Mouse (Mus musculus) CH12.LX (cell line): ENCODE measurements around the gene Gm20390. TPM values are rescaled to one million over a fixed set of nuclear protein-coding genes. Genes with fewer than 3 reads are reported as not detected.

Experiments
- DNase-seq: peaks from one replicate; pipeline ENCODE4 v3.0.0-alpha.2; 2013; ENCODE audit errors: extremely low read depth
- H3K27ac ChIP-seq: 2 replicates; pipeline ENCODE4 v1.5.1; 2012; ENCODE audit warnings: low read depth, mild to moderate bottlenecking, control low read depth, moderate library complexity; ENCODE audit not compliant: insufficient read depth
- H3K27me3 ChIP-seq: replicated peaks from 2 replicates; pipeline ENCODE3; 2012; ENCODE audit warnings: inconsistent platforms
- H3K36me3 ChIP-seq, 2 experiments: replicated peaks in 1 of 2; 2 replicates each; pipeline versions ENCODE3 to v1.6.1; 2012; ENCODE audit warnings: inconsistent platforms in 1 of 2, low read length in 1 of 2, mild to moderate bottlenecking in 1 of 2, mixed read lengths in 1 of 2, moderate library complexity in 1 of 2; ENCODE audit not compliant: control insufficient read depth in 1 of 2, insufficient read depth in 1 of 2
- H3K4me1 ChIP-seq, 2 experiments: 2 replicates each; pipeline ENCODE4 v1.6.1; 2012; ENCODE audit warnings: inconsistent platforms in 1 of 2, moderate library complexity in 1 of 2; ENCODE audit not compliant: insufficient read depth in 2 of 2, control insufficient read depth in 1 of 2
- H3K4me2 ChIP-seq: 2 replicates; pipeline ENCODE4 v1.6.1; 2012; ENCODE audit warnings: low read depth, mild to moderate bottlenecking, control low read depth; ENCODE audit not compliant: poor library complexity, insufficient read depth, severe bottlenecking
- H3K4me3 ChIP-seq, 3 experiments: fragments of 150-350 bp in 1 of 3; sonication (generic) in 1 of 3; replicated peaks in 1 of 3; 2 replicates each; pipeline versions ENCODE3 to v1.5.1; 2011 to 2012; ENCODE audit warnings: low read depth in 2 of 3, low read length in 2 of 3, mild to moderate bottlenecking in 2 of 3, moderate library complexity in 2 of 3, control low read depth in 1 of 3, improper control_type of control experiment in 1 of 3, inconsistent platforms in 1 of 3, mixed read lengths in 1 of 3; ENCODE audit not compliant: poor library complexity in 1 of 3
- H3K79me2 ChIP-seq: replicated peaks from 2 replicates; pipeline ENCODE4 v1.6.1; 2012; ENCODE audit warnings: mild to moderate bottlenecking, moderate library complexity; ENCODE audit not compliant: control insufficient read depth, poor library complexity, insufficient read depth, severe bottlenecking; ENCODE audit errors: extremely low read depth
- H3K9ac ChIP-seq: 2 replicates; pipeline ENCODE4 v1.6.1; 2012; ENCODE audit warnings: low read depth, mild to moderate bottlenecking, control low read depth, moderate library complexity; ENCODE audit not compliant: insufficient read depth
- H3K9me3 ChIP-seq: replicated peaks from 2 replicates; pipeline ENCODE3; 2012; ENCODE audit warnings: low read length, inconsistent platforms, mixed read lengths
- BHLHE40 ChIP-seq: IDR thresholded peaks from 2 replicates; pipeline ENCODE4 v1.6.1; 2011; ENCODE audit warnings: mild to moderate bottlenecking, low read depth, low read length, improper control_type of control experiment
- CHD1 ChIP-seq: IDR thresholded peaks from 2 replicates; pipeline ENCODE4 v1.6.1; 2012; ENCODE audit warnings: low read depth, low read length, improper control_type of control experiment, inconsistent platforms
- CHD2 ChIP-seq: IDR thresholded peaks from 2 replicates; pipeline ENCODE4 v1.6.1; 2011; ENCODE audit warnings: low read length, improper control_type of control experiment
- CTCF ChIP-seq, 2 experiments: IDR thresholded peaks in 1 of 2; conservative IDR thresholded peaks in 1 of 2; 2 replicates each; pipeline ENCODE4 v1.5.1; 2011 to 2012; ENCODE audit warnings: low read depth in 2 of 2, low read length in 2 of 2, improper control_type of control experiment in 1 of 2, inconsistent platforms in 1 of 2, mild to moderate bottlenecking in 1 of 2, moderate library complexity in 1 of 2
- E2F4 ChIP-seq: IDR thresholded peaks from 2 replicates; pipeline ENCODE4 v1.6.1; 2011; ENCODE audit warnings: low read depth, low read length, improper control_type of control experiment; ENCODE audit not compliant: insufficient replicate concordance
- ELF1 ChIP-seq: IDR thresholded peaks from 2 replicates; pipeline ENCODE4 v1.6.1; 2014; ENCODE audit warnings: low read depth, mild to moderate bottlenecking, inconsistent platforms, low read length, improper control_type of control experiment
- EP300 ChIP-seq: IDR thresholded peaks from 2 replicates; pipeline ENCODE4 v1.6.1; 2011; ENCODE audit warnings: low read length, improper control_type of control experiment
- HCFC1 ChIP-seq: IDR thresholded peaks from 2 replicates; pipeline ENCODE4 v1.6.1; 2012; ENCODE audit warnings: low read depth, mild to moderate bottlenecking, inconsistent platforms, low read length, improper control_type of control experiment
- IRF4 ChIP-seq: IDR thresholded peaks from 2 replicates; pipeline ENCODE4 v1.6.1; 2014; ENCODE audit warnings: low read depth, mild to moderate bottlenecking, inconsistent platforms, low read length, improper control_type of control experiment
- KAT2A ChIP-seq: IDR thresholded peaks from 2 replicates; pipeline ENCODE4 v1.6.1; 2012; ENCODE audit warnings: low read length, improper control_type of control experiment, inconsistent platforms; ENCODE audit not compliant: insufficient replicate concordance
- MAFK ChIP-seq: IDR thresholded peaks from 2 replicates; pipeline ENCODE4 v1.6.1; 2011; ENCODE audit warnings: low read length, improper control_type of control experiment; ENCODE audit not compliant: insufficient replicate concordance
- MAX ChIP-seq: IDR thresholded peaks from 2 replicates; pipeline ENCODE4 v1.6.1; 2011; ENCODE audit warnings: low read length, improper control_type of control experiment
- MAZ ChIP-seq: IDR thresholded peaks from 2 replicates; pipeline ENCODE4 v1.6.1; 2012; ENCODE audit warnings: low read depth, mild to moderate bottlenecking, inconsistent platforms, low read length, improper control_type of control experiment, moderate library complexity
- MEF2A ChIP-seq: IDR thresholded peaks from 2 replicates; pipeline ENCODE4 v1.6.1; 2014; ENCODE audit warnings: low read depth, mild to moderate bottlenecking, inconsistent platforms, low read length, improper control_type of control experiment, borderline replicate concordance
- MXI1 ChIP-seq: IDR thresholded peaks from 2 replicates; pipeline ENCODE4 v1.6.1; 2011; ENCODE audit warnings: mild to moderate bottlenecking, low read depth, low read length, improper control_type of control experiment
- MYC ChIP-seq: IDR thresholded peaks from 2 replicates; pipeline ENCODE4 v1.6.1; 2011; ENCODE audit warnings: low read depth, mild to moderate bottlenecking, improper control_type of control experiment, low read length
- NRF1 ChIP-seq: IDR thresholded peaks from 2 replicates; pipeline ENCODE4 v1.6.1; 2014; ENCODE audit warnings: low read depth, mild to moderate bottlenecking, inconsistent platforms, low read length, improper control_type of control experiment, moderate library complexity
- PAX5 ChIP-seq: IDR thresholded peaks from 2 replicates; pipeline ENCODE4 v1.6.1; 2012; ENCODE audit warnings: low read length, inconsistent platforms, mixed read lengths
- POLR2A ChIP-seq: IDR thresholded peaks from 2 replicates; pipeline ENCODE4 v1.6.1; 2011; ENCODE audit warnings: low read depth, mild to moderate bottlenecking, improper control_type of control experiment, low read length
- POLR2AphosphoS2 ChIP-seq: IDR thresholded peaks from 2 replicates; pipeline ENCODE4 v1.6.1; 2011; ENCODE audit warnings: low read depth, low read length, improper control_type of control experiment
- RAD21 ChIP-seq: IDR thresholded peaks from 2 replicates; pipeline ENCODE4 v1.6.1; 2011; ENCODE audit warnings: low read depth, mild to moderate bottlenecking, low read length, improper control_type of control experiment, moderate library complexity
- RCOR1 ChIP-seq: conservative IDR thresholded peaks from 2 replicates; pipeline ENCODE4 v1.6.1; 2012; ENCODE audit warnings: low read depth, mild to moderate bottlenecking, inconsistent platforms, low read length, improper control_type of control experiment
- SIN3A ChIP-seq: IDR thresholded peaks from 2 replicates; pipeline ENCODE4 v1.6.1; 2012; ENCODE audit warnings: low read length, improper control_type of control experiment, inconsistent platforms
- SMC3 ChIP-seq: IDR thresholded peaks from 2 replicates; pipeline ENCODE4 v1.6.1; 2011; ENCODE audit warnings: low read depth, low read length, improper control_type of control experiment
- TBP ChIP-seq: conservative IDR thresholded peaks from 2 replicates; pipeline ENCODE4 v1.6.1; 2011; ENCODE audit warnings: low read depth, low read length, improper control_type of control experiment
- TCF12 ChIP-seq: IDR thresholded peaks from 2 replicates; pipeline ENCODE4 v1.6.1; 2014; ENCODE audit warnings: low read depth, mild to moderate bottlenecking, inconsistent platforms, low read length, improper control_type of control experiment
- UBTF ChIP-seq: IDR thresholded peaks from 2 replicates; pipeline ENCODE4 v1.6.1; 2012; ENCODE audit warnings: low read depth, mild to moderate bottlenecking, inconsistent platforms, low read length, improper control_type of control experiment, moderate library complexity
- USF1 ChIP-seq: IDR thresholded peaks from 2 replicates; pipeline ENCODE4 v1.6.1; 2014; ENCODE audit warnings: low read depth, mild to moderate bottlenecking, inconsistent platforms, low read length, improper control_type of control experiment
- USF2 ChIP-seq: conservative IDR thresholded peaks from 2 replicates; pipeline ENCODE4 v1.6.1; 2011; ENCODE audit warnings: low read depth, low read length, improper control_type of control experiment
- ZC3H11A ChIP-seq: IDR thresholded peaks from 2 replicates; pipeline ENCODE4 v1.6.1; 2012; ENCODE audit warnings: low read depth, mild to moderate bottlenecking, inconsistent platforms, low read length, improper control_type of control experiment
- ZKSCAN1 ChIP-seq: IDR thresholded peaks from 2 replicates; pipeline ENCODE4 v1.6.1; 2012; ENCODE audit warnings: low read depth, inconsistent platforms, low read length, improper control_type of control experiment, borderline replicate concordance
- ZMIZ1 ChIP-seq: IDR thresholded peaks from 2 replicates; pipeline ENCODE4 v1.6.1; 2012; ENCODE audit warnings: low read depth, mild to moderate bottlenecking, inconsistent platforms, low read length, improper control_type of control experiment
- ZNF384 ChIP-seq: IDR thresholded peaks from 2 replicates; pipeline ENCODE4 v1.6.1; 2012; ENCODE audit warnings: low read depth, low read length, improper control_type of control experiment, inconsistent platforms
- dilution Hi-C: fragments of 300-500 bp; cut with MboI; formaldehyde crosslinking; loops from 2 replicates; pipeline ENCODE4 v1.14.3; 2020; ENCODE audit warnings: low sequenced_read_pairs; ENCODE audit not compliant: extremely low pct_unique_long_range_greater_than_20kb, extremely low pct_ligation_motif_present
- in situ Hi-C: fragments of 300-500 bp; cut with MboI; formaldehyde crosslinking; loops from 3 replicates; pipeline ENCODE4 v1.14.3; 2019; ENCODE audit warnings: low sequenced_read_pairs, low pct_ligation_motif_present, low pct_unique_long_range_greater_than_20kb, mixed read lengths
- polyA plus RNA-seq: library from polyadenylated mRNA; unstranded; fragments of >175 nt; gene quantifications from 2 replicates; pipeline ENCODE4 v1.2.1, GENCODE M21; 2012; ENCODE audit warnings: low read depth; ENCODE audit not compliant: insufficient read length
- total RNA-seq, 2 experiments: library from RNA; depleted of rRNA; stranded (reverse); fragments of 300-350 nt in 1 of 2; fragments of >200 nt in 1 of 2; gene quantifications; 2 replicates each; pipeline ENCODE4 v1.2.3; 2012 to 2014

The Gm20390 gene
- total and polyA plus RNA-seq, 3 experiments, result 136 to 717 (median 691) TPM

DNA sequence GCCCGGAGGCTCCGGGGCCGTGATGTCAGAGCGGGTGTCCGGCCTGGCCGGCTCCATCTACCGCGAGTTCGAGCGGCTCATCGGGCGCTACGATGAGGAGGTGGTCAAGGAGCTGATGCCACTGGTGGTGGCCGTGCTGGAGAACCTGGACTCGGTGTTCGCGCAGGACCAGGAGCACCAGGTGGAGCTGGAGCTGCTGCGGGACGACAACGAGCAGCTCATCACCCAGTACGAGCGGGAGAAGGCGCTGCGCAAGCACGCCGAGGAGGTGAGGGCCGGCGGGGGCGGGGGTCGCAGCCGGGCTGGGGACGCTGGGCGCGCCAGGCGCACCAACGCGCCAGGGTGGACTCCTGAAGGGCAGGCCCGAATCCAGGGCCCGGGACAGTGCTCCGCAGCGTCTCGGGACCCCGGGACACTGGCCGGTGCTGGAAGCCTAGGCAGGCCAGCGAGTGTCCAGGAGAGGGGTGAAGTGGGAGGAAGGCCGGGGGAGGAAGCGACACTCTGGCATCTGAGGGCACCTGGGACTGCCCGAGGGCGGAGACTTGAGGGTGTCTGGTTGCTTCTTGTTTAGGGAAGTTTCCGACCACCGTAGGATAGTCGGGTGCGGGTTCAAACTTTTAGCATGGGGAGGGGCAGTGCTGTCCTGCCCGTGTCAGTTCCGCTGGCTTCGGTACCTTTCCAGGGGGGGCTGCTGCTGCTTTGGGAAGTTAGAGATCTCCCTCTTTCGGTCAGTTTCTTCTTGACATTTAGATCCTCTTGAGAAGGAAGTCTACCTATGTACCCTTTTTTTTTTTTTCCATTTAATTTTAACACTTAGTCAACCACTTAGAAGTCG lies 28.4 kb upstream of the Gm20390 start (continued):
- no peak for TF ChIP-seq USF1
- no peak for TF ChIP-seq PAX5
- TF ChIP-seq RCOR1, result no peak
- 0 out of 2 replicates have a peak, but pooled peaks have one; percentile 29 for TF ChIP-seq IRF4
- no peak for TF ChIP-seq ELF1
- TF ChIP-seq MYC, result no peak
- TF ChIP-seq MXI1, result peak; percentile 36; the same call in 1 of the 2 replicates
- peak; percentile 31 for TF ChIP-seq RAD21
- TF ChIP-seq HCFC1, result peak; percentile 6; the same call in 1 of the 2 replicates
- TF ChIP-seq E2F4, result no peak

GRCm38 (mm10) chr11:93995720-93996305 lies 27.7 kb upstream of the Gm20390 start, which contains the start of gene Spag9:
Gene Spag9, plus strand, starts transcription at chr11:93996091.
- dilution Hi-C loops, result no loop called here
- Histone ChIP-seq H3K9me3 (no peaks in the 10 kb centered on the region), H3K27me3 (no peaks in the 10 kb centered on the region), H3K4me1 (peaks cover 3 to 39% of the 10 kb centered on the region in 2 experiments), H3K4me2 (peak within 1 kb of the TSS; percentile 100), H3K4me3 (peak within 1 kb of the TSS; percentile 77 to 97 (median 94)), H3K79me2 (peaks cover 40% of the 10 kb centered on the region), H3K27ac (peak within 1 kb of the TSS; percentile 97), H3K9ac (peak within 1 kb of the TSS; percentile 97), H3K36me3 (peaks cover 0 to 21% of the 10 kb centered on the region in 2 experiments)
- in situ Hi-C loops, result no loop called here
- DNase-seq, result peak; percentile 98
- TF ChIP-seq MYC (no peak), PAX5 (no peak), TBP (peak; percentile 58; the same call in 1 of the 2 replicates), BHLHE40 (peak; percentile 6; the same call in 1 of the 2 replicates), RCOR1 (no peak), CTCF (conservative IDR thresholded peaks at IDR 0.05 in 1 of 2, IDR thresholded peaks at IDR 0.05 in 1 of 2; ENCODE audit: low read depth in 2 of 2, low read length in 2 of 2) (no peak), MAZ (no peak; the same call in 1 of the 2 replicates), USF2 (no peak), IRF4 (peak; percentile 47; the same call in 1 of the 2 replicates), MAFK (no peak), ZNF384 (no peak), NRF1 (peak; percentile 89), ZMIZ1 (peak; percentile 43), MEF2A (no peak; the same call in 1 of the 2 replicates), UBTF (no peak), POLR2AphosphoS2 (peak; percentile 49; the same call in 1 of the 2 replicates), ZKSCAN1 (no peak), USF1 (no peak), ZC3H11A (no peak), RAD21 (no peak), SMC3 (no peak), EP300 (no peak), POLR2A (peak; percentile 80), E2F4 (no peak), MXI1 (peak; percentile 77), CHD1 (no peak), CHD2 (no peak), MAX (peak; percentile 35; the same call in 1 of the 2 replicates), SIN3A (peak; percentile 48; the same call in 1 of the 2 replicates), KAT2A (peak; percentile 80; the same call in 1 of the 2 replicates), TCF12 (peak; percentile 79)
